Mouse (Mus musculus) mouse trophoblast stem cell (cell line): Measurements from ENCODE around the gene Gm3259.
"Not testable (repeated sequence)": the region's sequence is repeated elsewhere in the genome, so short reads cannot be mapped to it uniquely, and the experiment has no call there.

Experiments
- in situ Hi-C, 2 experiments: fragments of 300-500 bp; cut with MseI, MboI; formaldehyde crosslinking; loops; 2 replicates in 1 of 2; 3 replicates in 1 of 2; pipeline ENCODE4 v1.15.1; 2025

Gm3259 gene

DNA sequence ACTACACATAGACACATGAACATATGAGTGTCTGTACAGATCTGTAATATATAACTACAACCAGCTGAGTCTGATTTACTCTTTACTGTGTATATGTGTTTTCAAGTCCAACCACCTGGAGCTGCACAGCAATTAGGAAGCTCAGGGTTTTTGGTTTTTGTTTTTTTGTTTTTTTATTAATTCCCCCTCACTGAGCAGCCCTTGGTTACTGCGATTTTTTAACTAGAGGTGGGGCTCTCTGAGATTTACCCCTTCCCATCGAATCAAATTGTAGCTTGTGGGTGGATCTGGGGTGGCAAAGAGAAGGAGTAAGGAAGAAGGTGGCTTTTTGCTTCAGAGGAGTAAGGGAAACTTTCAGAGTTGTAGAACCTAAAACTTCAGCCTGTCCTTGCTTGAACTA, at the start of gene Gm3259:
TSS of gene Gm3259 (plus strand) at position 301 of the 400 bp plus-strand sequence.
- in situ Hi-C loops: not testable (repeated sequence)

GRCm38 (mm10) chr5:95272668-95273067, 33.0 kb upstream of the Gm3259 start, which contains the start of gene Gm10424:
Gene Gm10424, minus strand, starts transcription at chr5:95272768.
- in situ Hi-C loops: not testable (repeated sequence)
